Mouse (Mus musculus) heart, adult 2 months (tissue): ENCODE results near the gene Ppard.

Source experiments
- CTCF ChIP-seq: fragments of 200-600 bp; IDR thresholded peaks from 2 replicates; pipeline ENCODE4 v1.8.1; 2022; ENCODE audit warnings: antibody characterized with exemption, mild to moderate bottlenecking, moderate library complexity
- EP300 ChIP-seq: fragments of 200-500 bp; IDR thresholded peaks from 2 replicates; pipeline ENCODE4 v1.6.1; 2011; ENCODE audit warnings: low read depth, low read length, control low read depth; ENCODE audit not compliant: insufficient read depth
- POLR2A ChIP-seq: fragments of 200-500 bp; IDR thresholded peaks from 2 replicates; pipeline ENCODE4 v1.6.1; 2011; ENCODE audit warnings: mild to moderate bottlenecking, low read depth, low read length, control low read depth; ENCODE audit not compliant: insufficient read depth

GRCm38 (mm10) chr17:28344670-28345069 is 112.2 kb downstream of the Ppard start:
- TF ChIP-seq CTCF (no peak), POLR2A (no peak), EP300 (no peak)
